Mouse (Mus musculus): ENCODE results near the gene Rhou. TPM values are rescaled to one million over a fixed set of nuclear protein-coding genes. Genes with fewer than 3 reads are reported as not detected.
A peak's percentile ranks its signal among the peaks of the same experiment; 100 is the strongest.
"Not testable (repeated sequence)": the region's sequence is repeated elsewhere in the genome, so short reads cannot be mapped to it uniquely, and the experiment has no call there.

Rhou gene
- 5.8 and 8.7 TPM in 2 replicates for polyA plus RNA-seq (2015; fragmentation: Nextera tagmentation; extraction: Ambion mirVana)

DNA sequence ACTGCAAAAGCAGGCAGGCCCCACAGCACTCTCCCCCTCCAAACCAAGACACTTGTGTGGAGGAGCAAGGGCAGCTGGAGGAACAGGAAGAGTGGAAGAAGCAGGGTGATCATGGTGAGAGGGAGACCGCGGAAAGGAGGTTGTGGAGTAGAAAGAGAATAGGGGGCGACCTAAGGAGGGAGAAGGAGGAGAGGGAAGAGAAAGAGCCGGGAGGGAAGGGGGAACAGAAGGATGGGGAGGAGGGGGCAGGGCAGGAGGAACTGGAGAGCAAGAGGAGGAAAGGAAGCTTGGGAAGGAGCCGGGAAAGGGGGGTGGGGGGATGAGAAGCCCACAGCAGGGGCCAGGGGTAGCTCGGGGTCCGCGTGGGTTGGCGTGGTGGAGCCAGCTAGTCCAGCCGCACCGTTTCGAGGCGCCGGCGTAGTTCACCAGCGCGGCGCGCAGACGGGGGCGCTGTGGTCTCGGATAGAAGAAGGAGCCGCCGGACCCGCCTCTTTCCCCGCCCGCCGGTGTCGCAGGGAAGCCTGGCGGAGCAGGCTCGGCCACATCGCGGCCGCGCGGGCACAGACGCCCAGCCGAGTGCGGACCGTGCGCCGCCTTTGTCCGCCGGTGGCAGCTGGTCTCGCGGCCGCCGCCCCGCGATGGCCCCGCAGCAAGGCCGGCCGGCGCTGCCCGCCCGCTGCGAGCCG, at the start of gene Rhou:
Rhou (plus strand) TSS at position 622 of the 686 bp plus-strand sequence.
- Histone ChIP-seq H3K9me3 (ENCODE audit: low read length) (no peaks in the 10 kb centered on the region), H3K27ac (ENCODE audit: low read length) (peak within 1 kb of the TSS; percentile 90), H3K9ac (replicated peaks; ENCODE audit: low read depth) (peak within 1 kb of the TSS; percentile 80), H3K27me3 (replicated peaks; ENCODE audit: insufficient read depth, low read length) (no peaks in the 10 kb centered on the region), H3K4me1 (ENCODE audit: insufficient read depth, low read depth, low read length) (peaks cover 3% of the 10 kb centered on the region; the same call in 1 of the 2 replicates), H3K4me2 (replicated peaks; ENCODE audit: low read depth, low read length) (peak within 1 kb of the TSS; percentile 87), H3K36me3 (ENCODE audit: insufficient read depth, low read length) (no peaks in the 10 kb centered on the region), H3K4me3 (ENCODE audit: low read depth, low read length) (peak within 1 kb of the TSS; percentile 74)
- TF ChIP-seq EP300 (IDR thresholded peaks at IDR 0.05) (no peak), CTCF (IDR thresholded peaks at IDR 0.05) (peak; percentile 78)
- peak; percentile 80 for ATAC-seq
- WGBS: 1% methylated on average over 42 of the region's 58 CpGs
- peak; percentile 95 for DNase-seq (ENCODE audit: low spot score)

DNA sequence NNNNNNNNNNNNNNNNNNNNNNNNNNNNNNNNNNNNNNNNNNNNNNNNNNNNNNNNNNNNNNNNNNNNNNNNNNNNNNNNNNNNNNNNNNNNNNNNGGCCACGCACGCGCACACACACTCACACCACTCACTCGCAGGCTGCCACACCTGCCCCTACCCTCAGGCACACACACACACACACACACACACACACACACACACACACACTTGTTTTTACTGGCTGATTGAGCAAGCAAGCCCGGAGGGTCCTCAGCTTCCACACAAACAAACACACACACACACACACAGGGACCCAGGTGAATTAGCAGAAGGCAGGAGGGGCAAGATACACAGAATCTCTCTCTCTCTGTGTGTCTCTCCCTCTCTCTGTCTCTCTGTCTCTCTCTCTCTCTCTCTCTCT, 41.1 kb upstream of the Rhou start:
- not testable (repeated sequence) for H3K9ac ChIP-seq (replicated peaks; ENCODE audit: low read depth); H3K27ac ChIP-seq (ENCODE audit: low read length); ATAC-seq; H3K27me3 ChIP-seq (replicated peaks; ENCODE audit: insufficient read depth, low read length); H3K4me3 ChIP-seq (ENCODE audit: low read depth, low read length); H3K36me3 ChIP-seq (ENCODE audit: insufficient read depth, low read length); H3K4me1 ChIP-seq (ENCODE audit: insufficient read depth, low read depth, low read length); DNase-seq (ENCODE audit: low spot score); H3K4me2 ChIP-seq (replicated peaks; ENCODE audit: low read depth, low read length); H3K9me3 ChIP-seq (ENCODE audit: low read length)
- WGBS: no CpG with 5 or more reads among the region's 5 CpGs

DNA sequence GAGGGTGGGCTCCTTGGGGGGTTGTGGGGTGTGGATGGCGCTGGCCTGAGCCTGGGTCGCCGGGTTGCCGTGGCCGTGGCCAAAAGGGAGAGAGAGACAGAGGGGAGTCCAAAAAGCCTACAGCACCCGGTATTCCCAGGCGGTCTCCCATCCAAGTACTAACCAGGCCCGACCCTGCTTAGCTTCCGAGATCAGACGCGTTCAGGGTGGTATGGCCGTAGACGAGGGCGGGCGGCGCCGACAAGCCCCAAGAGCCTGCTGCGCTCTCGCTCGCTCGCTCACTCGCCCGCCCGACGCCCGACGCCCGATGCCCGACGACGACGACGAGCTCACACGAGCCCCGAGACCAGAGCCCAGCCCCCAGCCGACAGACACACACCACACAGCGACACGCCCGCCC, 30.2 kb upstream of the Rhou start:
- not testable (repeated sequence) for H3K27ac ChIP-seq (ENCODE audit: low read length); ATAC-seq; H3K4me2 ChIP-seq (replicated peaks; ENCODE audit: low read depth, low read length); H3K9ac ChIP-seq (replicated peaks; ENCODE audit: low read depth); H3K4me1 ChIP-seq (ENCODE audit: insufficient read depth, low read depth, low read length); H3K9me3 ChIP-seq (ENCODE audit: low read length); H3K36me3 ChIP-seq (ENCODE audit: insufficient read depth, low read length); H3K4me3 ChIP-seq (ENCODE audit: low read depth, low read length); DNase-seq (ENCODE audit: low spot score); H3K27me3 ChIP-seq (replicated peaks; ENCODE audit: insufficient read depth, low read length)
- no CpG with 5 or more reads among the region's 39 CpGs for WGBS

DNA sequence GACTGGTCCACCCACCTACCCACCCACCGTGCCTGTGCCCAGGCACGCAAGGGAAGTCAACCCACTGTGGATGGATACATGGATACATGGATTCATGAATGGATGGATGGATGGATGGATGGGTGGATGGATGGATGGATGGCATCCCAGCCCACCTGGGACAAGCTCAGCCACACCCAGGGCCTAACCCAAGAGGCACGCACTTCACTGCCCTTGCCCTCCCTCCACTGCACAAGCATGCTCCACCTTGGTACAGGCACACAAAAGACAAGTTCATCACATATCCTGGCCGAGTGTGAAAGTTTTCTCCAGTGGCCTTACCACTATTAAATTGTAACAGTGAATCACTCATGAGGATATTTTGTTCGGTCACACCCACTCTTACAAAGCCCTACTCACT, 29.5 kb upstream of the Rhou start:
- no peak for TF ChIP-seq EP300 (IDR thresholded peaks at IDR 0.05)
- TF ChIP-seq CTCF (IDR thresholded peaks at IDR 0.05): no peak
- H3K4me2 ChIP-seq (replicated peaks; ENCODE audit: low read depth, low read length): no peak overlapping the region
- no peak for ATAC-seq
- H3K4me1 ChIP-seq (ENCODE audit: insufficient read depth, low read depth, low read length): peaks cover 7% of the 10 kb centered on the region; the same call in 1 of the 2 replicates
- H3K4me3 ChIP-seq (ENCODE audit: low read depth, low read length): no peak overlapping the region
- H3K27ac ChIP-seq (ENCODE audit: low read length): no peak overlapping the region
- peaks cover 11% of the 10 kb centered on the region; the same call in 1 of the 2 replicates for H3K27me3 ChIP-seq (replicated peaks; ENCODE audit: insufficient read depth, low read length)
- DNase-seq (ENCODE audit: low spot score): no peak
- no peaks in the 10 kb centered on the region for H3K9me3 ChIP-seq (ENCODE audit: low read length)
- no peak overlapping the region for H3K9ac ChIP-seq (replicated peaks; ENCODE audit: low read depth)
- no peaks in the 10 kb centered on the region for H3K36me3 ChIP-seq (ENCODE audit: insufficient read depth, low read length)
- 58% methylated on average over 5 of the region's 5 CpGs for WGBS

DNA sequence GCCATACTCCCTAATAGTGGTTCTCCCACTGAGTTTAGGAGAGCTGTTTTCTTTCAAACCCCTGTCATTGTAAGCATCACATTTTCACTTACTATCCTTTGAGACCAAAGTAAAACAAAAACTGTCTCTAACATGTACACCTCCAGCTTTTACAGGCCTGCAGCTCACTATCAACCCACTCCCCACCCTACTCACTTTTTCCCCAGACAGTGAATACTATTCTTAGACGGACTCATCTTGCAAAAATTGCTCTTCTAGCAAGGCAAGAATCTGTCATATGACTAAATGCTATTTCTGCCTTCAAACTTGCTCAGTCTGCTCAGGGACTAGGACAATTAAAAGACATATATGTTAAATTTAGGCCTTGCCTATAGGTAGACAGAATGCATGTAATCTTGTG, 29.0 kb upstream of the Rhou start:
- ATAC-seq (no peak), DNase-seq (ENCODE audit: low spot score) (no peak)
- H3K4me2 ChIP-seq (replicated peaks; ENCODE audit: low read depth, low read length): no peak overlapping the region
- peaks cover 8% of the 10 kb centered on the region; the same call in 1 of the 2 replicates for H3K4me1 ChIP-seq (ENCODE audit: insufficient read depth, low read depth, low read length)
- no peak for TF ChIP-seq CTCF (IDR thresholded peaks at IDR 0.05)
- no peak for TF ChIP-seq EP300 (IDR thresholded peaks at IDR 0.05)
- no peak overlapping the region for H3K4me3 ChIP-seq (ENCODE audit: low read depth, low read length)
- H3K27ac ChIP-seq (ENCODE audit: low read length): no peak overlapping the region
- no peaks in the 10 kb centered on the region for H3K36me3 ChIP-seq (ENCODE audit: insufficient read depth, low read length)
- WGBS: 54% methylated on average over 1 of the region's 1 CpGs
- no peak overlapping the region for H3K9ac ChIP-seq (replicated peaks; ENCODE audit: low read depth)
- no peaks in the 10 kb centered on the region for H3K9me3 ChIP-seq (ENCODE audit: low read length)
- peaks cover 14% of the 10 kb centered on the region; the same call in 1 of the 2 replicates for H3K27me3 ChIP-seq (replicated peaks; ENCODE audit: insufficient read depth, low read length)

DNA sequence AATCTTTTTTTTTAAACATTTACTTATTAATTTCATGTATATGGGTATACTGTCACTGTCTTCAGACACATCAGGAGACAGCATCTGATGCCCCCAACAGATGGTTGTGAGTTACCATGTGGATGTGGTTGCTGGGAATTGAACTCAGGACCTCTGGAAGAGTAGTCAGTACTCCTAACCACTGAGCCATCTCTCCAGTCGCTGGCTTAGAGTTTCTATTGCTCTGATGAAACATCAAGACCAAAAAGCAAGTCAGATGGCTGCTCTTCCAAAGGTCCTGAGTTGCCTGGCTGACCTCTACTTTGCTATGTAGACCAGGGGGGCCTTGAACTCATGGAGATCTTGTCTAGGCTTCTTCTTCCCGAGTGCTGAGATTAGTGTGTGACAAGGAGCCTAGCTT, 28.0 kb upstream of the Rhou start:
- ATAC-seq (no peak), DNase-seq (ENCODE audit: low spot score) (no peak)
- H3K4me1 ChIP-seq (ENCODE audit: insufficient read depth, low read depth, low read length): peaks cover 8% of the 10 kb centered on the region; the same call in 1 of the 2 replicates
- H3K27me3 ChIP-seq (replicated peaks; ENCODE audit: insufficient read depth, low read length): peaks cover 14% of the 10 kb centered on the region; the same call in 1 of the 2 replicates
- TF ChIP-seq EP300 (IDR thresholded peaks at IDR 0.05): no peak
- no peak for TF ChIP-seq CTCF (IDR thresholded peaks at IDR 0.05)
- WGBS: 33% methylated on average over 2 of the region's 2 CpGs
- H3K27ac ChIP-seq (ENCODE audit: low read length): no peak overlapping the region
- no peaks in the 10 kb centered on the region for H3K9me3 ChIP-seq (ENCODE audit: low read length)
- no peak overlapping the region for H3K9ac ChIP-seq (replicated peaks; ENCODE audit: low read depth)
- no peaks in the 10 kb centered on the region for H3K36me3 ChIP-seq (ENCODE audit: insufficient read depth, low read length)
- H3K4me3 ChIP-seq (ENCODE audit: low read depth, low read length): no peak overlapping the region
- H3K4me2 ChIP-seq (replicated peaks; ENCODE audit: low read depth, low read length): no peak overlapping the region

Measured in lung, postnatal 0 days (tissue).